Mouse (Mus musculus) limb, embryonic 14.5 days (tissue): ENCODE measurements around the gene Rasgrf2. TPM values are rescaled to one million over a fixed set of nuclear protein-coding genes. Genes with fewer than 3 reads are reported as not detected.

Experiments
- ATAC-seq: fragments of 200-750 bp; cut with Nextera tagmentation; 2 replicates; pipeline ENCODE4 v1.8.0; 2017; ENCODE audit warnings: low read depth, moderate number of reproducible peaks, moderate TSS enrichment; ENCODE audit not compliant: low FRiP score
- DNase-seq: peaks from one replicate; pipeline ENCODE4 v3.0.0-alpha.2; 2015; ENCODE audit warnings: low spot score
- H3K27ac ChIP-seq: fragments of 300-500 bp; sonication (generic); replicated peaks from 2 replicates; pipeline ENCODE4 v1.5.1; 2014; ENCODE audit warnings: low read depth, mild to moderate bottlenecking, low read length, moderate library complexity, mixed read lengths
- H3K27me3 ChIP-seq: fragments of 300-500 bp; sonication (generic); 2 replicates; pipeline ENCODE4 v1.6.1; 2014; ENCODE audit warnings: low read length, mixed read lengths; ENCODE audit not compliant: control insufficient read depth, insufficient read depth
- H3K36me3 ChIP-seq: fragments of 300-500 bp; sonication (generic); 2 replicates; pipeline ENCODE4 v1.6.1; 2014; ENCODE audit warnings: mild to moderate bottlenecking, low read length, moderate library complexity, mixed read lengths; ENCODE audit not compliant: control insufficient read depth, insufficient read depth
- H3K4me1 ChIP-seq: fragments of 300-500 bp; sonication (generic); 2 replicates; pipeline ENCODE4 v1.6.1; 2014; ENCODE audit warnings: antibody characterized with exemption, low read length, mixed read lengths; ENCODE audit not compliant: control insufficient read depth, insufficient read depth
- H3K4me2 ChIP-seq: fragments of 300-500 bp; sonication (generic); replicated peaks from 2 replicates; pipeline ENCODE4 v1.6.1; 2014; ENCODE audit warnings: low read depth, mild to moderate bottlenecking, low read length, moderate library complexity; ENCODE audit not compliant: severe bottlenecking
- H3K4me3 ChIP-seq: fragments of 300-500 bp; sonication (generic); replicated peaks from 2 replicates; pipeline ENCODE4 v1.5.1; 2014; ENCODE audit warnings: low read length
- H3K9ac ChIP-seq: fragments of 300-500 bp; sonication (generic); 2 replicates; pipeline ENCODE4 v1.6.1; 2014; ENCODE audit warnings: mild to moderate bottlenecking, low read depth, low read length, moderate library complexity; ENCODE audit not compliant: severe bottlenecking
- H3K9me3 ChIP-seq: fragments of 300-500 bp; sonication (generic); 2 replicates; pipeline ENCODE4 v1.6.1; 2016; ENCODE audit warnings: low read length; ENCODE audit not compliant: control insufficient read depth
- POLR2A ChIP-seq: fragments of 200-500 bp; IDR thresholded peaks from 2 replicates; pipeline ENCODE4 v1.8.0; 2012; ENCODE audit warnings: inconsistent platforms, mild to moderate bottlenecking, moderate library complexity, borderline replicate concordance; ENCODE audit not compliant: insufficient read depth, insufficient read length; ENCODE audit errors: extremely low read depth
- WGBS: fragments of 180-500 bp; shearing (Covaris S2); extraction: QIAGEN DNeasy Blood & Tissue Kit; methylation state at CpG from one replicate; pipeline ENCODE4 v1.1.7; 2014; 5-methylcytosine and 5-hydroxymethylcytosine counted together
- polyA plus RNA-seq, 2 experiments: library from polyadenylated mRNA; depleted of rRNA in 1 of 2; stranded (reverse) in 1 of 2; unstranded in 1 of 2; fragments of >200 nt; fragmentation: Nextera tagmentation in 1 of 2; extraction: Ambion mirVana in 1 of 2; gene quantifications; 2 replicates each; pipeline versions ENCODE4 v1.2.1 to v1.2.3; 2012 to 2014

Rasgrf2 gene
- polyA plus RNA-seq, 2 experiments = 0.18 to 0.57 TPM

DNA sequence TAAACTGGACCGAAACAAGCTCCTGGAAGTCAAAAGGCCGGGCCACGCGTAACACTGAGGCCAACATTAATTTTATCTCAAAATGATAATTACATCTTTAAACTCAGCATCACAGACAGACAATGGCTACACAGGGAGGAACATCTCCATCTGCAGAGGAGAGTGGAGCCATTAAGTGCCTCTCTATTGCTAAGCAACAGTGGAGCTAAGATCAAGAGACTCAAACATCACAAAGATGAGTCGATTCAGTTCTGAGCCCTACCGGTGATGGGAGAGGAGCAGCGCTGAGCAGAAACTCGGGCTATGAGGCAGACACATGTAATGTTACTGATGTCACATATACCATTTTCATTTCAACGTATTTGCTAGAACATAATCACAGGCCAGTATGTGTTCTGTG lies 191.3 kb downstream of the Rasgrf2 start:
- no peaks in the 10 kb centered on the region for H3K27me3 ChIP-seq
- DNase-seq (no peak), ATAC-seq (no peak)
- no peaks in the 10 kb centered on the region for H3K36me3 ChIP-seq
- no peak overlapping the region for H3K4me2 ChIP-seq
- no peak overlapping the region for H3K9ac ChIP-seq
- no peak overlapping the region for H3K4me3 ChIP-seq
- H3K4me1 ChIP-seq = peaks cover 5% of the 10 kb centered on the region; the same call in 1 of the 2 replicates
- no peak overlapping the region for H3K27ac ChIP-seq
- 92% methylated on average over 9 of the region's 9 CpGs for whole genome bisulfite sequencing
- no peak for TF ChIP-seq POLR2A
- no peaks in the 10 kb centered on the region for H3K9me3 ChIP-seq

DNA sequence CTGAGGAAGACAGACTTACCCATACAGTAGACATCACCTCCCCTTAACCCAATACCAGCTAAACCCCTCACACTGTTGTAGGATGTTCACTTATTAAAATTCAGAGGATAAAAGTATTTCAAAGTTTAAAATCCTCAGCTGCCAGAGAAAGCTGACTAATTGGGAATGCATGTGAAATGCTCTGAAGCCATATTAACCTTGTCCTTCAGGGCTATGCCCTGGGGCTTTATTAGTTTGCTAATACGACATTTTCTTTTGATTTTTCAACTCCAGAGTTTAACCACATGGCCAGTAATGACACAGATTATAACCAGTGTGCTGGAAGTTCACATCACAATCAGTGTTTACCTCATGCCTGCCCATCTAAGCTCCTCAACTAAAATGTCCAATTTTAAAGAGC lies 192.6 kb downstream of the Rasgrf2 start:
- DNase-seq = no peak
- H3K4me1 ChIP-seq = peaks cover 5% of the 10 kb centered on the region; the same call in 1 of the 2 replicates

DNA sequence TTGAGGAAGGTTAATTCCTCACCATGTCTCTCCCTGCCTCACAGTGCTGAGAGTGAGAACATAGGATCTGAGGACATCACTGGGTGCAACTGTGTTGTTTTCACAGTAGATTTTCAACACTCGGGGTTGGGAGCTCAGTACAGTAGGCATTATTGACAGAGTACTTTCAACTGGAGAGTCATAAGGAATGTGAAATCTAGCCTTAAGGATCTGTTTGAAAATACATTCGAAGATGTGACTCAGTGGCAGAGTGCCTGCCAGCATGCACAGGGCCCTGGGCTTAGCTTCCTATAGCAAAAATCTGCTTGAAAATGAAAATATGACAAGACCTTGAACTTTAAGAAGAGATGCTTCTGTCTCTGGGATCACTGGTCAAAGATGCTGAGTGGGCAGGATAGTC lies 194.2 kb downstream of the Rasgrf2 start:
- no peak overlapping the region for H3K9ac ChIP-seq
- whole genome bisulfite sequencing = 83% methylated on average over 2 of the region's 2 CpGs
- no peaks in the 10 kb centered on the region for H3K9me3 ChIP-seq
- peaks cover 5% of the 10 kb centered on the region; the same call in 1 of the 2 replicates for H3K4me1 ChIP-seq
- H3K27me3 ChIP-seq = no peaks in the 10 kb centered on the region
- DNase-seq = no peak
- H3K4me3 ChIP-seq = no peak overlapping the region
- no peaks in the 10 kb centered on the region for H3K36me3 ChIP-seq
- ATAC-seq = no peak
- no peak for TF ChIP-seq POLR2A
- no peak overlapping the region for H3K27ac ChIP-seq
- H3K4me2 ChIP-seq = no peak overlapping the region

More for the DNA sequence above, 192.6 kb downstream of the Rasgrf2 start:
- Histone ChIP-seq H3K27me3 (no peaks in the 10 kb centered on the region), H3K36me3 (no peaks in the 10 kb centered on the region), H3K27ac (no peak overlapping the region), H3K4me2 (no peak overlapping the region), H3K9ac (no peak overlapping the region), H3K9me3 (no peaks in the 10 kb centered on the region), H3K4me3 (no peak overlapping the region)
- TF ChIP-seq POLR2A = no peak
- ATAC-seq = no peak; the same call in 1 of the 2 replicates
- WGBS = 5% methylated on average over 1 of the region's 1 CpGs

DNA sequence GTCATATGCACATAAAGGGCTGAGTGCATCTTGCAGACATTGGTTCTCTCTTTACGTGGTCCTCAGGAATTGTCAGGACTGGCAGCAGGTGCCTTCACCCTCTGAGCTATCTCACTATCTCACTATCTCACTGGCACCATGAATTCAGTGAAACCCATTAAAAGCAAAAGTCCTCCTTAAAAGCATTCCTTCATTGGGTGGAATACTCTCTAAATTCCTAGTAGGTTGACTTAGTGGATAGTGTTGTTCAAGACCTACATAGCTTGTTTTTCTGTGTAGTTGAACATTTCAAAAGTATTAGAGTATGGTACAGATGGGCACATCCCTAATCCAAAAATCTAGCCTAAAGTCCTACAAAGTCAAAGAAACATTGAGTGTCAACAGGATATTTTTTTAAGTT lies 199.3 kb downstream of the Rasgrf2 start:
- Histone ChIP-seq H3K27me3 (no peaks in the 10 kb centered on the region), H3K27ac (no peak overlapping the region), H3K4me2 (no peak overlapping the region), H3K36me3 (no peaks in the 10 kb centered on the region), H3K9ac (no peak overlapping the region), H3K4me3 (no peak overlapping the region), H3K4me1 (no peaks in the 10 kb centered on the region), H3K9me3 (no peaks in the 10 kb centered on the region)
- ATAC-seq (no peak), DNase-seq (no peak)
- no peak for TF ChIP-seq POLR2A
- WGBS = 87% methylated on average over 1 of the region's 1 CpGs

DNA sequence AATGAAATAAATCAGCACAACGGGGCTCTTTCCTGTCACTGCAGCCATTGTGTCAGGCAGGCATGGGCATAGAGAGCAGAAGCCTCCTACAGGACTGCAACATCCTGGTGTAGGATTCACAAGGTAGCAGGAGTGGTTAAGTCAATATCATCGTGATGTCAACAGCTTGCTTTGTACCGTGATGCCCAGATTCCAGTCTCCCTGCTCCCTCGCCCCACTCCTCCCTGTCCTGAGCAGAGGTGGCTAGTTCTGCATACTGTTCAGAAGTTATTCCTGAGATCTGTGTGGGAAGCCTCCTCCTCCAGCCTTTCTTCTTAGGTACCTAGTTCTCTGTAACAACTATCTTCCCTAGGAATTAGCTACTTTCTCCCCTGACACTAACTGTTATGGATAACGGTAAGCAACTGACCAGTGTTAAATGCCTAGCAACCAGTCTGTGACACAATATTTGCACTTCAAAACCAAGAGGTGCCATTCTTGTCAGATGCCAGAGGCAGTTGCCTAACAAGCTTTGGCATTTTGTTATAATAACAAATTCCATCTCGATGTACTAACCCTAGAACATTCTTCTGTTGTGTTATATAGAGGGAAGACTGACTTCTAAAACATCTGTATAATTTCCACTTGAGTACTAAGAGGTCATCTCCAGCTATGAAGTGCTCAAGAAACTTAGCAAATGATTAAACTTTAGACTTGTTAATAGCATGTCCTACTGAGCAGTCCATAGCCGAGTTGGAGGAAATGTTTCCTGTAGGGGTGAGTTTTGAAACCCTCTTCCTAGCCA lies 201.3 kb downstream of the Rasgrf2 start:
- ATAC-seq (no peak), DNase-seq (no peak)
- no peak overlapping the region for H3K4me2 ChIP-seq
- WGBS = 76% methylated on average over 7 of the region's 7 CpGs
- no peaks in the 10 kb centered on the region for H3K9me3 ChIP-seq
- no peaks in the 10 kb centered on the region for H3K4me1 ChIP-seq
- H3K27me3 ChIP-seq = no peaks in the 10 kb centered on the region
- no peak overlapping the region for H3K27ac ChIP-seq
- no peak overlapping the region for H3K9ac ChIP-seq
- no peak for TF ChIP-seq POLR2A
- H3K4me3 ChIP-seq = no peak overlapping the region
- no peaks in the 10 kb centered on the region for H3K36me3 ChIP-seq
